Mouse (Mus musculus) megakaryocyte, embryonic 14.5 days (primary cell): ENCODE measurements around the gene Aff2.

ENCODE experiments used
- FLI1 ChIP-seq: IDR thresholded peaks from 2 replicates; pipeline ENCODE4 v1.6.1; 2012; ENCODE audit warnings: low read length, inconsistent platforms, mixed read lengths
- GATA1 ChIP-seq: IDR thresholded peaks from 3 replicates; pipeline ENCODE4 v1.6.1; 2012; ENCODE audit warnings: mixed read lengths, low read length, inconsistent platforms, borderline replicate concordance

- TF ChIP-seq FLI1 (no peak), GATA1 (no peak)
Observed at GRCm38 (mm10) chrX:69818188-69818587, 458.1 kb downstream of the Aff2 start.
